Mouse (Mus musculus): ENCODE data around the gene Fam168a. TPM values are rescaled to one million over a fixed set of nuclear protein-coding genes. Genes with fewer than 3 reads are reported as not detected.

Fam168a gene
- total RNA-seq, 2 experiments from 2014 or later: 35.2 to 39.8 TPM

DNA sequence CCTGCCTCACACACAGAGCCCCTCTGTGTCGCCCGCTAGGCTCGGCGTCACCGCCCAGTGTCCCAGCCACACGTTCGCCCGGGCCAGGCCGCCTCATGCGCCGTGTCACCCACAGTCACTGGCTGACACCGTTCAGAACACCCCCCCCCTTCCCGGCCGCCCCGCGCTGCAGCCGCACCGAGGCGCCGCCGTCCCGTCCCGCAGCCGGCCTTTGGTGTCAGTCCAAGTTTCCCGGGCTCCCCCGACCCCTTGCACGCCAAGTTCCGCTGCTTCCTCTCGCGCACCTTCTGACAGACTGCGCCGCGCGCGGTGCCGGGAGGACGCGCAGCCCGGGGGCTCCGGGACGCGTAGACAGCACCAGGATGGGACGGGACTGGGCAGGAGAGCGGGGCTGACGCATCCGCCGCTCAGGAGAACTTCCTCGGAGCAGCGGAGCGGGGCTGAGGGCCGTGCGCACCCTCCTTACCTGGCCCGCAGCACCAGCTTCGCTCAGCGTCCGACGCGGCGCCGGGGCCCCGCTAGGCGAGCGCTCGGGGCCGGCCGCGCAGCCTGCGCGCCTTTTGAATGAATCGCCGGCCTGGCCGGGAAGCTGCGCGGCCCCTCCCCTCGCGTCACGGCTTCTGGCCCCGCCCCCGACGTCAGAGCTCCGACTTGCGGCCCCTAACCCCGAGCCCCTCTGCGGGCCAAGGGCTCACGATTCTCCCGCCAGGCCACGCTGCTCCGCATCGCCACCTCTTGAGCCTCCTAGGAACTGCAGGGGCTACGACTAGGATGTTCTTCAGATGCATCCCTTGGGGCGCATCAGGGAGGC, 156.6 kb downstream of the Fam168a start, which contains the start of gene Relt:
Relt (minus strand) TSS at position 619 of the 811 bp plus-strand sequence.
- peak; percentile 95 to 96 for DNase-seq

DNA sequence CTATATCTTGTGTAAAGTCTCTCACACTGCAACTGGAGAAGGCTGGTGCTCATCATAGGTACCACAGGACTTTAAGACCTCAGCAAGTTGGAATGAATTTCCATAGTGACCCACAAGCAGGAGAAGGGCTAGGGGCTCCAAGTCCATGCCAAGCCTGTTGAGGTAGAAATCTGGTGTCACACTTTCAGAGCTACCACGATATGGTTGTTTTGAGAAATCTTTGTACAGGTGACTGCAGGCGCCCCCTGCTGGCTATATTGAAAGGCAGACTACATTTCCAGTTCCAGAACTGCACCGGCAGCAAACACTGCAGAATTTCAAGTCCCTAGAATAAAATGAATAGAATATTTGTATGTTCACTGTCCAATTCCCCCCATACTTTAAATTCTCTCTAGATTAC, 160.2 kb downstream of the Fam168a start:
- peak; percentile 63 to 81 for DNase-seq

DNA sequence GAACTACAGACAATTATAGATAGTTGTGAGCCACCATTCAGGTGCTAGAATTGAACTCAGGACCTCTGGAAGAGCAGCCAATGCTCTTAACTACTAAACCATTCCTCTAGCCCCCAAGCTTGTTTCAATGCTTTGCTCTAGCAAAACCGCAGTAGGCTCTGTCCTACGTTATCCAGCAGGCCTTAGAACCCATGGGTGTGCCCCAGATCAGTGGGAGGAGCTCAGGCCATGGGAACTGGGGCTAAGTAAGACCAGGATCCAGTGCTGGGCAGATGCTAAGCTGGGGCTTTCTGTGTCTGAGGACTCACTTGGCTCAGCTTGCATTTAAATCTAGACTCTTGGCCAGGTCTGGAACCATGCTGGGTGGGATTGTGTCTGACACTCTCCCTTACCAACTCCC, 161.1 kb downstream of the Fam168a start:
- no peak for DNase-seq

DNA sequence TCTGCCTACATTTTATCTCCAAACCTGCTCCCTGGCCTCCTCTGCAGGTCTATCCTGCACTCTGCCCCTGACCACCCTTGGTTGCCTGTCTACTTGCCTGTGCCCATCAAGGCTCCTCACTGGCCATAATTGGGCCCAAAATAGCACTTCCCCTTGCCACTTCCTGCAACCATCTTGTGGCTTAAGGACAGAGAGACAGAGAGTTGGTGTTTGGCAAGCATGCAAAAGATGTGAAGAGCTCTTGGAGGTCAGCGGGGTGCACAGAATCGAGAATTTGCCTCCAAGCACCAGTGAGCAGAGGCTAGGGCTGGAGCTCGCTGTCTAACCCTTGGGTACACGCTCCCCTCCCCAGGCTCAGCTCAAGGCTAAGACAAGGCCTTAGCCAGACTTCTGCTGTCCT, 162.1 kb downstream of the Fam168a start:
- peak in 1 of 2 experiments; percentile 39 for DNase-seq

DNA sequence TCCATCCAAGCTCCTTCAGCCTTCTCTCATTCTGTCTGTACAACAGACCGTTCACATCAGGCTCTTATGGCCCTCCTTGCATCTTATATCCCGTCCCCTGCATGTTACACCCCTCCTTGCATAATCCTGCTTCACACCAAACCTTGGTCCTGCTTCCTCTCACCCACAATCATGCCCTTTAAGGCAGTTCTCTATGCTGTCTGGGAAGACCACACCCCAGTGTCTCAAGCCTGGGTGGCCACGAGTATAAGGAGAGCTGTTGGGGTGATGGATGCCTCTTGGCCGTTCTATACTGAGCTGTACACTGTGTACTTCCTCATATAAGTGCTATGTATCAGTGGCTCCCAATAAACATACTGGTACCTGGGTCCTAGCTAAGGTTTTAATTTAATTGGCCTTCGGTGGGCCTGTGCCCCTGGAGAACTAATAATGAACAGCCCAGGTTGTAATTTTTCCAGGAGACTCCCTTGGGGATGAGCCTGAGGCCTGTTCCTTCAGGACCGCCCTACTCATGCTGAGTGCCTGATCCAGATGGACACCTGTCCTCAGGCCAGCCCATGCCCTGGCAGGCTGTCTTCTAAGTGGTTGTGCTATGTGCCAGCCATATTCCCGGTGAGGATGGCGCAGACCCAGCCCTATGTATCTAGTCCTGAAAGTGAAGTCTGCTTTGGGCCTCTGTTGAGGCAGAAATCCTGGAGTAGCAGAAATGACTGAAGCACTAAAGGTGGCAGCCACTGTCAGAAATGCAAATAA, 163.6 kb downstream of the Fam168a start:
- no peak for DNase-seq

DNA sequence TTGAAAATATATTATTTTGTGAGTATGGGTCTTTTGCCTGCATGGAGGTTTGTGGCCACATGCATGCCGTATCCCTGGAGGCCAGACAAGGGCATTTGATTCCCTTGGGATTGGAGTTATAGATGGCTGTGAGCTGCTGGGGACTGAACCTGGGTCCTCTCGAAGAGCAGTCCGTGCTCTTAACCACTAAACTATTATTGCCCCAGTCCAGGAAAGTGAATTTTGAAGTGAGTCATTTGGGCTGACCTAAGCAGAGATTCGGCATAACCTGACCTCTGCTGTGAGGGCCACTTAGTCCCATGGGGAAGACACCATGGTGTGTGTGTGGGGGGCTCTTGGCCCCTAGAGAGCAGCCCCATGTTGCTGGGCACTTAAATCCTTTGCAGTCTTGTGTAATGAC, 164.9 kb downstream of the Fam168a start:
- no peak for DNase-seq

DNA sequence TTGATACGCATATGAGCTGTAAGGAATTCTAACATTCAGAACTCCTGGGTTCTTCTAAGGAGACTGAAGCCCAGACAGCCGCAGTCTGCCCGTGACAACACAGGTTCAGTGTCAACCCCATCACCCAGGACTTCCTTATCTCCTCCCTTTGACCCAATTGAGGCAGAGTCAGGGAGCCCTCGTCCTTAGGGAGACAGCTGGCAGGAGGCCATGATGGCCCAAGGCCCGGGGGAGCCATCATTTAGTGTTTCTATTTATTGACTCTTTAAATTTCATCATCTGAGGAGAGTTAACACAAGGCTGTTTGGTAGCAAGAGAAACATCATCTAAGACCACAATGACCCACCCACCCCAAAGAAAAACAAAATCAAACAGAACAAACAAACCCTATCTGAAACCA, 165.5 kb downstream of the Fam168a start:
- peak; percentile 73 to 74 for DNase-seq

DNA sequence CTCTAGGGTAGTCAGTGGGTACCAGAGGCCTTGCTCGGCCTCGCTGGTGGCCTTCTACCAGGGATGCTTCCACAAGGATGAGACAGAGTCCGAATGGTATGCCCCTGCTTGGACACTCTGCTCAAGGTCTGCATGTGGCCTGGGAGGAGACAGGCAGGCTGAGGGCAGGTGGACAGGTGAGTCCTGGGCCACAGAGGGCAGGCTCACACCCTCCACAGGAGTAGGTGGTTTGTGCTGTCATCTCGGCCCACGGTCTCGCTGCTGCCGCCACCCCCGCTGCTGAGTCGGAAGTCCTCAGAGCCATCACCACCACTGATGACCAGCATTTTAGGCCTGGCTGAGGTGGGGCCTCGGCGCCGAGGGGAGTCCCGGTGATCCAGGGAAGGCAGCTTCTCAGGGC, 166.8 kb downstream of the Fam168a start:
- DNase-seq: no peak

DNA sequence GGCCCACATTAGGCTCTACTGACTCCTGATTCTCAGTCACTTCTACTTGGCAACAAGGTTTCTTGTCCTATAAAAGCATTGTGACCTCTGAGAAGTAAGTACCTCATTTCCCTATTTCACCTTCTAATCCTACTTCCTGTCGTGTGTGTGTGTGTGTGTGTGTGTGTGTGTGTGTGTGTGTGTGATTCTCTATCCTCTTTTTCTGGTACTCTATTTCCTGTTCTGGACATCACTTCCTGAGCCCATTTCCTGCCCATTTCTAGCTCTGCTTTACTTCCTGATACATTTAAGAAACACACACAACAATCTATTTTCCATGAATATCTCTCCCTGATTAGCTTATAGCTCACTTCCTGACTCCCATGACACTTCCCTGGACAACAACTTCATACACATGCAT, 169.4 kb downstream of the Fam168a start:
- no peak for DNase-seq

DNA sequence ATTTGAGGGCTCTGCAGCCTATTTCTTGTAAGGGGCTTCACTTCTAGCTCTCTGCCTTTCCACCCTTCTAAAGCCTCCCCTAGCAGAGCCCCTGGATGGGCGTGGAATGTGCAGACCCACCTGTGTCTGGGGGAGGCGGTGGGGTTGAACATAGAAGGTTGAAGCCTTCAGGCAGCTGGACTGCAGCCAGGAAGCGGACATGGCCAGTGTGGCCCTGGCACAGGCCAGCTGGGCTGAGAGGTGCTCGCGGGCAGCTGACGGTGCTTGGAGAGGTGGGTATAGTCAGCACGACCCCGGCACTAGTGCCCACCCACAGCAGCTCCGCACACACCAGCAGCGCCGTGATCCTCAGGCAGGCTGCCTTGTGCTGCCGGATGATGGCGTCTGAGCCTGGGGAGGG, 169.9 kb downstream of the Fam168a start:
- no peak for DNase-seq

DNA sequence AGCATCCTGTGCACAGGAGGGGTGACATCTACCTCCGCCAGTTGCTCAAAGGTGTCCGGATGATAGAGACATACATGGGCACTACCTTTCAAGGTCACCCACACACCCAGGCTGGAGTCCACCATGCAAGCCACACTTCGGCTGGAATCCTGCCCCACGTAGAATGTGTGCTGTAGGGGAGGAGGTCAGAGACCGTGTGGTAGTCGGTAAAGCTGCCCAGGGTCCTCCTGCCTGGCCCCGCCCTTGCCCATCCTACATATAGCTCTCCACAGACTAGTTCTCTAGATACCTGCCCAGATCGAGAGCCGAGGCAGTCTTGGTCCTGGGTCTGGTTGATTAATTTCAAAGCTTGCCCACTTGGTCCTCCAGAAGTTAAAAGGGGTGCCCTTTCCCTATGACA, 170.3 kb downstream of the Fam168a start:
- no peak for DNase-seq

DNA sequence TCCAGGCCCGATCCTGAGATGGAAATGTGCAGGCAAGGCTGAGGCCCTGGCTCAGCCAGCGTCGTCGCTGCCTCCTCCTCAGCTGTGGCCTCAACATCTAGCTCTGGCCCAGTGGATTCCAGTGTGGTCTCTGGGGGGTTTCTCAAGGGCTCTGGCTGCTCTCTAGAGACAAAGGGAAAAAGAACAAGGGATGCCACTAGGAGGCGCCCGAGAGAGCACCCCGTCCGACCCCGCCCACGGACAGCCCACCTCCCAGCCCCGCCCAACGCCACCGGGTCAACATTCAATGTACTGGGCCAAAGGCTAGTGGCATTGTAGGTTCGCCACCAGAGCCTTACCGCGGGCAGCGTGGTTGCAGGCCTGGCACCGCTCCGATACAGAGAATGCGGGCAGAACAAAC, 173.2 kb downstream of the Fam168a start:
- peak; percentile 66 to 72 for DNase-seq

DNA sequence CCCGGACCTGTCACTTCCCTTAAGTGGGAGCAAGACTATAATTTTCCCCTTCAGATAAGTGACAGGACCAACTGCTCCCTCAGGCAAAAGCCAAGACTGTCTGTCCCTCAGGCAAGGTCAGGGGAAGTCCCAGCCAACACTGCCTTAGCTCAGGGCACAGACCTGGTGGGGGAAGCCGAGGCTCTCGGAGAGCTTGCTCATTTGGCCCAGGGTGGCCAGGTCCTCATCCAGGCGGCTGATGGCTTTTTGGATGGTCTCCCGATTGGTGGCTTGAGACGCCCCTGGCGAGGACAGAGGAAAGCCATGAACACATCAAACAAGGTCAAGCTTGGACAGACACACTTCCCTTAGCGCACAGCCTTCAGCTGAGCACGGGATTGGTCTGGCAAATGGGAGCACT, 175.1 kb downstream of the Fam168a start:
- no peak for DNase-seq

DNA sequence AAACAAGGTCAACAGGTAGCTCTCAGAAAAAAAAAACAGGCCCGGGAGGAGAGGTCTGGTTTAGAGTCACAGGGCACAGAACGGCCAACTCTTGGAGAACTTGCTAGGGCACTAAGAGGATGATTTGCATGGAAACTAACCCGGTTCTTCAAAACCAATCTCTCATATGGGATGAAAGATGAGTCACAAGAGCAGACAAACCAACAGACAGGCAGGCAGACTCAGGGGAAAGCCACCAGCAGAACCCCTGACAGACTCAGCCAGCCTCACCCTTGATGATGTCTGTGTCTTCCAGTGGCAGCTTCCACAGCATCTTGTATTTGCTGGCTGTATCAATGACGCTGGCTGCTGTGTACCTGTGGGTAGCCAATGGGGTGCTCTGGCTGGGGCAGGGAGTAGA, 175.5 kb downstream of the Fam168a start:
- DNase-seq: no peak

DNA sequence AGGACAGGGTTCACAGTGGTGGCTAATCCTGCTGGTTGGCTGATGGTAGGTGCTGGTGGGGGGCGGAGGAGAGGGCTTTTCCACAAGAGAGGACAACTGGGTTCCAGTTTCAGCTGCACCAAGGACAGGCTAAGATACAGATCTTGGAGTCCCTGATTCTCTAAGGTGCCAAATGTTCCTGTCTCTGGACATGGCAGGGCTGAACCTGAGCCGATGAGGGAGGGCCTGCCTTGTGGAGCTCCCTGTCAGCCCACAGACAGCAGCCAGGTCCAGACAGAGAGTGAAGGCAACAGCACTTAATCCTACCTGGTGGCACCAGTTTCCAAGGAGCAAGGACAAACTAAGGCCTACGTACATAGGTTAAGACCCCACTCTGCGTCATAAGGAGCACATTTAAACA, 178.0 kb downstream of the Fam168a start:
- no peak for DNase-seq

DNA sequence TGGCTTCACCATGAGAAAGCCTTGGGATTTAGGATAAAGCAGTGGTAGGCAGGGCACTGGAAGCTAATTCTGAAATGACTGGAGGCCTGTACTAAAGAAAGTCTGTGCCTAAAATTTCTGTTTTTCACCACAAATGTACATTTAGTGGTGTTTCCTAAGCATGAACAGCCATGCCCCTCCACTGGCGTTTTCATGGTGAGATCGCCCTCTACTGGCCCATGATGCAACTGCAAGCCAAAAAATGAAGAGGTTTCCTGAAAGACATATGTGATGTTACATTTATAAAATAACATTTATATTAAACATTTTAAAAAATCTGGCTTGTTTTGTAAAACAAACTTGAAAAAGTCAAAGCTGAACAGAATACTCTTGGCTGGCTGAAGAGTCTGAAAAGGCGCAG, 180.1 kb downstream of the Fam168a start:
- peak in 1 of 2 experiments; percentile 82 for DNase-seq

Small RNA genes lying within 50 kb of the gene (microRNA-seq; reads per million reads assigned to microRNA genes)
- 229 to 239 reads per million in 2 experiments for gene Mir3102

Other genes starting within 250 kb of the Fam168a start
- gene Ucp3, start 233.6 kb upstream of the Fam168a start, total RNA-seq (2021): 10 to 100 TPM; 15.7 to 43.8 TPM
- gene Ucp2, start 213.3 kb upstream of the Fam168a start, total RNA-seq (2021): 100 to 1,000 TPM; 255 to 377 TPM
- gene Dnajb13, start 191.7 kb upstream of the Fam168a start, total RNA-seq (2021): under 1 TPM in 1 of 2 experiments, not detected in 1; 0.18 TPM
- gene Coa4, start 169.6 kb upstream of the Fam168a start, total RNA-seq (2021): 10 to 100 TPM; 16.2 to 17.6 TPM
- 10 to 100 TPM; 60.2 to 63.9 TPM for gene Rab6a, start 99.2 kb upstream of the Fam168a start, total RNA-seq (2021)
- 10 to 100 TPM; 63.9 to 78.5 TPM for gene Mrpl48, start 98.3 kb upstream of the Fam168a start, total RNA-seq (2021)
- gene Plekhb1, start 44.2 kb upstream of the Fam168a start, total RNA-seq (2021): 1 to 10 TPM; 2.5 to 3.2 TPM
- 1 to 10 TPM; 4.5 to 5.4 TPM for gene Relt, start 156.8 kb downstream of the Fam168a start, total RNA-seq (2021)
- 10 to 100 TPM; 23.6 to 24.8 TPM for gene Arhgef17, start 225.5 kb downstream of the Fam168a start, total RNA-seq (2021)